Mouse (Mus musculus) megakaryocyte, embryonic 14.5 days (primary cell): Measurements from ENCODE around the gene Copg2. TPM values are rescaled to one million over a fixed set of nuclear protein-coding genes. Genes with fewer than 3 reads are reported as not detected.

Source experiments
- H3K27me3 ChIP-seq: replicated peaks from 2 replicates; pipeline ENCODE3; 2012; ENCODE audit warnings: inconsistent platforms
- H3K36me3 ChIP-seq: replicated peaks from 2 replicates; pipeline ENCODE3; 2012; ENCODE audit warnings: low read length, inconsistent platforms, mixed read lengths
- H3K4me1 ChIP-seq: 2 replicates; pipeline ENCODE4 v1.6.1; 2012; ENCODE audit warnings: inconsistent platforms
- H3K4me3 ChIP-seq: replicated peaks from 2 replicates; pipeline ENCODE3; 2012; ENCODE audit warnings: moderate library complexity, mild to moderate bottlenecking, inconsistent platforms
- H3K9me3 ChIP-seq: 2 replicates; pipeline ENCODE4 v1.6.1; 2012; ENCODE audit warnings: inconsistent platforms
- FLI1 ChIP-seq: IDR thresholded peaks from 2 replicates; pipeline ENCODE4 v1.6.1; 2012; ENCODE audit warnings: low read length, inconsistent platforms, mixed read lengths
- GATA1 ChIP-seq: IDR thresholded peaks from 3 replicates; pipeline ENCODE4 v1.6.1; 2012; ENCODE audit warnings: mixed read lengths, low read length, inconsistent platforms, borderline replicate concordance
- polyA plus RNA-seq: library from polyadenylated mRNA; stranded (reverse); fragments of >175 nt; gene quantifications from 2 replicates; pipeline ENCODE4 v1.2.3, GENCODE M21; 2012; ENCODE audit warnings: low replicate concordance; ENCODE audit not compliant: insufficient read depth

Gene Copg2
- polyA plus RNA-seq, 1 experiment: 1.3 TPM

DNA sequence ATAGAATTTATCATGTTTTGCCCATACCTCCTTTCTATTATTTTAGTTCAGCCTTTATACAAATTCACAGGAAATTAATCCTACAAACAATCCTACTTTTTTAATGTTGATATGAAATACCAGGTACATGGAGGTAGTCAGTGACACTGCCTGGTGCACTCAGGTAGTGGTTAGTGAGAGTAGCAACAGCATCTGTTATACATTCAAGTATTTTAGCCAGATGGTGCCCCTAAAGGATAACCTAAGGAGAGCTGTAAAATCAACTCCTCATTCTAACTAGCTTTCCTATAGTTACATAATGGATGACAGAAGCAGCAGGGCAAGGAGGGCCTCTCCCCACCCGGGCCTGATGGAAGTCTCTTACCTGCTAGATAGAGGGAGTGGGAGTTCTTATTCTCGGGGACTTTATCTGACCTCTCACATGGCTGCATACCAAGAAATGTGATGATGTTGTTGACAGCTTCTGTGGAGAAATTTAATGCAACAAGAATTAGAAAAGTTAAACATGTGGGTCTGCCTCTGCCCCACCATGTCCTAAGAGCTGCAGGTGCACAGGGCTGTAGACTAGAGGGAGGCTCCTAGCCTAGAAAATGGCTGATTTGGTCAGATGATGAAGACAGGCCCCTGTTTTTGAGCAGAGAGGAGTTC lies 147.4 kb downstream of the Copg2 start:
- Histone ChIP-seq H3K4me1 (peaks cover 13% of the 10 kb centered on the region), H3K27me3 (no peaks in the 10 kb centered on the region), H3K4me3 (no peak overlapping the region), H3K36me3 (peaks cover 62% of the 10 kb centered on the region), H3K9me3 (no peaks in the 10 kb centered on the region)
- TF ChIP-seq FLI1 (no peak), GATA1 (no peak)

DNA sequence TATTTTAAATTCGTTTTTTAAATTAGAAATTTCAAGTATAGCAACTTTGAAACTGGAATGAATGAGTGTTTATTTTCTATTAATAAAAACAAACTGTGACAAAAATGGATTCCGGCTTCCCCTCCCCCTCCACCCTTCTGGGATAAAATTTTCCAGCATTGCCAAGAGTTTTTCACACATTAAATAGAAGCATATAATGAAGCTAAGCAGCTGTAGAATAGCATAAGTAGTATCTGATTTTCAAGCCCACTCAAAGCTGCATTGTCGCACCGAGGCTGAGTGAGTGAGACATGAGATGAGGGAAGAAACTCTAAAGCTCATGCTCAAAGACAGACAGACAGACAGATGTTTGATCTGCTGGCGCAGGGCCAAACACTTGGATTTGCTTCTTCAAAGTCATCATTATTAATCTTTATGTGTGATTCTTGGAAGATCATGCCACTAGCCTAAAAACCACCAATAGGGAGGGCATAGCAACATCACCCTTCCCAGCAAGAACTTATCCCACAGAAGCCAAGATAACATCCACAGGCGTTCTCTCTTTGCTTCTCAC lies 148.2 kb downstream of the Copg2 start:
- H3K36me3 ChIP-seq: peaks cover 69% of the 10 kb centered on the region
- TF ChIP-seq FLI1 (no peak), GATA1 (no peak)
- no peak overlapping the region for H3K4me3 ChIP-seq
- H3K4me1 ChIP-seq: peaks cover 13% of the 10 kb centered on the region
- no peaks in the 10 kb centered on the region for H3K27me3 ChIP-seq
- no peaks in the 10 kb centered on the region for H3K9me3 ChIP-seq

DNA sequence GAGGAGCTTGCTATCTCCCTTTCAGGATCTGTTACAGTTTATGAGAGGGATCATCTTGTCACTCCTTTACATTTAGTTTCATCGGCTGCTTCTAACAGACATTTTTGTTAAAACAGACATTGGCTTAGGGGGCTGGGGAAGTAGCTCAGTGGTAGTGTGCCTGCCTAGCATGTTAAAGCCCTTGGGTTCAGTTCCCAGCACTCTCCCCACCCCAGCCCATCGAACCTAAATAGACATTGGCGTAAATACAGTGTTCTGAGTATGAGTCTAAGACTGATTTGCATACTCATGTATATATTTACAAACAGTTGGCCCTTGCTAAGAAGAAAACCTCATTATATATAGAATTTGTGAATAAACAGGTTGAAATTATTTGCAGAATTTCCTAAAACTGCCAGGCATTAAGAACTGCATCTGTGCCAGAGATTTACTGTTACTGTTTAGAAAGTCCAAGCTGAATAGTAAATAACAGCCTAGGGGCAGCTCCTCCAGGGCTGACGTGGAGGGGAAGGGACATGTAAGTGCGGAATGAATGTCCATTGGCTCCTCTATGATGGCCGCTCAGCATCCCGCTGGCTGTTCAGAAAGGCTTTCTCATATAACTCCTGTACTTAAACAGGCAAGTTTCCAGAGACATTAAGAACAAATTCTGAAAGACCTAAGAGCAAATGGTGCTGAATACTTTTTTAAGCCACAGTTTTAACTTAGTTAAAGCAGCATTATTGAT lies 148.8 kb downstream of the Copg2 start:
- H3K9me3 ChIP-seq: no peaks in the 10 kb centered on the region

DNA sequence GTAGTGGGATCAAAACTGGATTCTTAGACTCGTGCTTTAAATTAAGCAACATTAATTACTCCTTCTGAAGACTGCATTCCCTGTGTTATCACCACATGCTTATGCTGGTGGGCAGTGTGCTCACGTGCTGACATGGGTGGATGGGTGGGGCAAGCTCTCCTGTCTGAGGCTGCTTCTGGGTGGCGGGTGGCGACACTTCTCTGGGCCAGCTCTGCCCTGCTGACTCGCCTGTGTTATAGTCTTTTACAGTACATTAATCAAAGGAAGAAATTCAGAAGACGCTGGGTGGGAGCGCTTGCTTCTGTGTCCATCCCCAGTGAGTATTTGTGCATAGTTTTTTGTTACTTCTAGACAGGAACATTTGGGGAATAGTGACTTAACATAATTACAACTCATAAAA lies 151.0 kb downstream of the Copg2 start:
- no peak overlapping the region for H3K4me3 ChIP-seq
- no peaks in the 10 kb centered on the region for H3K9me3 ChIP-seq
- TF ChIP-seq FLI1 (no peak), GATA1 (no peak)
- peaks cover 2% of the 10 kb centered on the region for H3K27me3 ChIP-seq
- peaks cover 78% of the 10 kb centered on the region for H3K36me3 ChIP-seq
- no peaks in the 10 kb centered on the region for H3K4me1 ChIP-seq

More for the DNA sequence above, 148.8 kb downstream of the Copg2 start:
- Histone ChIP-seq H3K4me1 (peaks cover 13% of the 10 kb centered on the region), H3K36me3 (peaks cover 75% of the 10 kb centered on the region), H3K27me3 (no peaks in the 10 kb centered on the region), H3K4me3 (no peak overlapping the region)
- TF ChIP-seq GATA1 (no peak), FLI1 (no peak)

DNA sequence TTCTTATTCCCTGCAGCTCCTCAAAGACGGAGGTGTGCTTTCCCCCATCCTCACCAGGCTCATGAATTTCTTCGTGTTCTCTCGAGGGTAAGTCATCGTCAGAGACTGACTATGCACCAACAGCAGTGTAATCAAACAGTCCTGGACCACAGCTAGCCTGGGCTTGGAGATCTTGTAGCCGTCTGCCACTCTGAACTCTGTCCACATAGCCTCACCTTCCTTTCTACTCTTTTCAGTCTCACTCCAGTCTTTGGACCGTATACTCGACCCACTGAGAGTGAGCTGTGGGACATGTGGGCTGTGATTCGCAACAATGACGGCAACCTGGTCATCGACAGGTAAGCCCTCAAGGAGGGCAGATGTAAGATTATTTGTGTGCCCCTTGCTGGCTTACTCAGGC lies 151.7 kb downstream of the Copg2 start:
- Histone ChIP-seq H3K9me3 (no peaks in the 10 kb centered on the region), H3K4me1 (no peaks in the 10 kb centered on the region), H3K27me3 (peaks cover 6% of the 10 kb centered on the region), H3K4me3 (no peak overlapping the region), H3K36me3 (peaks cover 71% of the 10 kb centered on the region)
- TF ChIP-seq FLI1 (no peak), GATA1 (no peak)

DNA sequence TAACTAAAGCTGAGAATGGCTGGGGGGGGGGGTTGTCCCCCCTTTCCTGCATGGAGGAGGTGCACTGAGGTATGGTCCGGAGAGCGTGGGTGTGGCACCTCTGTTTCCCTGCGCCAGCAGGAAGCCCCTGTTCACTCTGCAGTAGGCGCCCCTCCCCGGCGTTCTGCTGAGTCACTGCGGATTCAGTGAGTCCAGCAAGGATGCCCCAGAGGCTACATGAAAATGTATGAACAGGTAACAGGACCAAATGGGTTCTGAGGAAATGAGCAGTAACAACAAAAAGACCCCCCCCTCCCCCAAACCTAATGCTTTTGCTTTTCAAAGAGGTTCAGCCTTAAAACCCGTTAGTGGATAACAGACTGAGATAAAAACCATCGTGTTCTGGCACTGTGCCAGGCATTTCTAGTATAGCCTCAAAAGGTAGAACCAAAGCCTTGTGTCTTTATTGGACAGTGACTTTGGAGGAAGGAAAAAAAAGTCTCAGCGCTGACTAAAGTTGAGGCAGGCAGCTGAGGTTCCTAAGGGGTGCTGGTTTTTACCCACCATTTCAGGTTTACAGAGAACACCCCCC lies 157.3 kb downstream of the Copg2 start:
- peaks cover 26% of the 10 kb centered on the region for H3K4me1 ChIP-seq
- H3K27me3 ChIP-seq: peaks cover 50% of the 10 kb centered on the region
- peak overlapping the region; percentile 7 for H3K4me3 ChIP-seq
- TF ChIP-seq FLI1 (no peak), GATA1 (no peak)
- H3K9me3 ChIP-seq: peaks cover 47% of the 10 kb centered on the region
- peaks cover 20% of the 10 kb centered on the region for H3K36me3 ChIP-seq

DNA sequence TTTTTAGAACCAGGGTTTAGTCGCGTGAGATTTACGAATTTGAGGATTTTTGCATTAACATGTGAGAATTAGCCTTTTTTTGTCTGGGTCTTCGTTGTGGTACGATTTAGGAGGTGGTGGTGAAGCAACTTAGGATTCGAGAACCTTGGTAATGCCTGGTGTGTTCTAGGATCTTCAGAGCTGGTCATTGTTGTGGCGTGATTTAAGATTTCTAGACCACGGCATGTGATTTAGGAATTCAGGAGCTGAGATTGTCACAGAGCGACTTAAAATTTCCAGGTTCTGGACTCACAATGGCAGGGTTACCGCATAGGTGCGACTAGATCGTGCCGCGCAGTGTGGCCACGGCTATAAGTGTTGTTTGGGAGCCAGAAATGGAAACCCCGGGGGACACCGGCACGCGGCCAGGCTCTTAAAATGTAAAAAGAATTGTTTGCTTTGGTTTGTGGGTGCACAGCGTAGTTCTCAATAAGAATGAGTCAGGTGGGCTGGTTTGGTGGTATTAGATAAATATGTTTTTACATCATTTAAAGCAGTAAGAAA lies 158.1 kb downstream of the Copg2 start:
- H3K27me3 ChIP-seq: peaks cover 57% of the 10 kb centered on the region
- peaks cover 13% of the 10 kb centered on the region for H3K36me3 ChIP-seq
- peaks cover 48% of the 10 kb centered on the region for H3K9me3 ChIP-seq
- H3K4me3 ChIP-seq: peak overlapping the region; percentile 89
- H3K4me1 ChIP-seq: peaks cover 26% of the 10 kb centered on the region
- TF ChIP-seq GATA1 (no peak), FLI1 (no peak)

DNA sequence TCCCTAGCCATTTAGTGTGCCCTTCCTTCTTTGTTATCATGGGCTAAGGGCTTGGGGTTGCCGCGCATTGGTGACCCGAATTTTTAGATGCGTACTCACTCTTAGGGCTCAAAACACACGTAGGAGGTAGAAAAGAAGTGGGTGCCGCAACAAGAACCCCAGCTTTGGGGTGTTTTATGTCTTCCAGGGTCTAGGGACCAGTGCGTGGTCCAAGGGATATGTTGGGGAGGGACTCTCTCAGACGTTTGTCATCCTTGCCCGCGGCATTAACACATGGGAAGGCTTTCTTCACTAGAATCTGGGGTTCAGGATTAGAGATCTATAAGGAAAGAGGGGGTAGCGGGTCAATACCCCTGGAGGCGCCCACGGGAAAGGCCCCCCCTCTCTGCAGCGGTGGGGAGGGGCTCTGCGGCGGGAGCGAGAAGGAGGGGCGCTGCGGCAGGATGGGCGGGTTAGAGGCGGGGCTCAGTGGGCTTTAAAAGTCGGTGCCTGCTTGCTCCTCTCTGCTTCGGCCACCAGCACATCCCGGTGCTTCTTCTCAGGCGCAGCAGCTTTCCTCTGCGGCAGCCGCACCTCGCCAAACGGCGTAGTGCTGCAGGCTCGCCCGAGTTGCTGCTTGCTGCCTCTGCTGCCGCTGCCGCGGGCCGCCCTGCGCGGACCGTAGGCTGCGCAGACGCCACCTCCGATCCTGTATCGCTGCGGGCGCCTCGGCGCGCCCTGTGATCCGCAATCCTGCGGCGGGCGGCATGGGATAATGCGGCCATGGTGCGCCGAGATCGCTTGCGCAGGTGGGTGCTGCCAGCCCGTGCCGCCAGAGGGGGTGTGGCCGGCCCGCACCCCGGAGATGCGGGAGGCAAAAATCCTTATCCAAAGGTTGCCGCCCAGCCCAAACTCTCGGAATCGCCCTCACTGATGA lies 158.8 kb downstream of the Copg2 start:
- peaks cover 64% of the 10 kb centered on the region for H3K27me3 ChIP-seq
- TF ChIP-seq GATA1: no peak

More for the DNA sequence above, 158.8 kb downstream of the Copg2 start:
- peaks cover 6% of the 10 kb centered on the region for H3K36me3 ChIP-seq
- H3K9me3 ChIP-seq: peaks cover 55% of the 10 kb centered on the region
- peaks cover 31% of the 10 kb centered on the region for H3K4me1 ChIP-seq
- peak overlapping the region; percentile 89 for H3K4me3 ChIP-seq
